17 mouse cellular contexts compared by ENCODE assay signal in the genomic region with DNA sequence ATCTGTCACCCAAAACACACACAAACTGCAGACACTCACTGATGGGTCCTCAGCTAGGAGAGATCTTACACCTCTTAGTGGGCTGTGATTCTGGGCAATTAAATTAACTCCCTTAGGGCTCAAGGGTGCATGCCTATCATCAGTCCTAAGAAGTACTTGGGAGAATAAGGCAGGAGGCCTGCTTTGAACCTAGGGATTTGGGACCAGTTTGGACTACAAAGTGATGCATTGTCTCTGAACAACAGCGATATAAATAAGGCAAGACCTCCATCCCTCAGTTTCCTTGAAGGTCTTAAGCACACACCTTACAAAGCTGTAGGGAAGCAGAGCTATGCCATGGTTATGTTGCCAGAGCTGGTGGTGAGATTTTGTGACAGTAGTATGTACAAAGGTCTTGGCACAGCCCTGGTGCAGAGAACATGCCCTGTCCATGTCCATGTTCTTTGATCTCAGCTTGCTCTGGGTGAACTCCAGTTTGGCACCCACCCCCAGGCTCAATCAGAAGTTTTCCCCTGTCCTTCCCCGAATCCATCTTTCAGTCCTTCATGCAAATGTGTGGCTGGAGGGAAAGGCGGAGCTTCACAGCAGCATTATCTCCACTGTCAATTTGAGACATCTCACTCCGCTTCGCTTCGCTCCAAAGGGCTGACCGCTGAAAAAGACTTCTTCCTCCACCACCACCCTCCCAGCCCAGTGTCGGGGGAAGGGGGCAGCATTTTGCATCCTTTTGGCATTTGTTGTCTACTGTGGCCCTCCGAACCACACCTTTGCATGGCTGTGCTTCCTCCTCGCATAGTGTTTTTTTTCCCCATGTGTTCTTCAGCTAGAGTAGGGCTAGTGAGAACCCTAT. TPM values are rescaled to one million over a fixed set of nuclear protein-coding genes. Genes with fewer than 3 reads are reported as not detected.
DNase-seq lines count a peak whose midpoint lies in the region; ATAC-seq lines count a peak whose summit lies in the region.
"Had no signal": no experiment of that assay in that cellular context is flagged by ENCODE, and none has a peak within 500 bp of the region (broad histone marks: within the 10 kb centered on the region; RNA-seq: fewer than 3 reads in every experiment).

No protein-coding gene starts in this region.

- no peak overlapping the region for H3K27ac ChIP-seq in heart, embryonic 12.5 days (ENCODE audit: poor library complexity, severe bottlenecking)
- H3K27ac ChIP-seq in lung, embryonic 15.5 days: no peak overlapping the region
- peak overlapping the region; percentile 95 for H3K27ac ChIP-seq in macrophage
- H3K27ac ChIP-seq: limb, embryonic 15.5 days had no signal

- H3K36me3 ChIP-seq in heart, embryonic 12.5 days: no peaks in the 10 kb centered on the region
- no peaks in the 10 kb centered on the region for H3K36me3 ChIP-seq in lung, embryonic 15.5 days
- H3K36me3 ChIP-seq in macrophage (ENCODE audit: inconsistent target): no peaks in the 10 kb centered on the region
- H3K36me3 ChIP-seq: G1E; kidney, embryonic 15.5 days; limb, embryonic 15.5 days had no signal

- H3K9ac ChIP-seq in heart, embryonic 12.5 days: no peak overlapping the region
- H3K9ac ChIP-seq in lung, embryonic 15.5 days: no peak overlapping the region
- H3K9ac ChIP-seq: kidney, embryonic 15.5 days; limb, embryonic 15.5 days had no signal

- no peak for ATAC-seq in heart, embryonic 12.5 days (ENCODE audit: insufficient number of reproducible peaks, low FRiP score)
- 0 out of 2 replicates have a peak, but pooled peaks have one; percentile 9 for ATAC-seq in lung, embryonic 15.5 days (ENCODE audit: borderline replicate concordance, extremely low read depth, low FRiP score, low TSS enrichment)
- ATAC-seq: forebrain, embryonic 14.5 days; midbrain, embryonic 16.5 days had no signal

- H3K79me2 ChIP-seq in macrophage (ENCODE audit: inconsistent target): no peaks in the 10 kb centered on the region

- peak overlapping the region; percentile 11; the same call in 1 of the 2 replicates for H3K4me2 ChIP-seq in heart, embryonic 12.5 days
- H3K4me2 ChIP-seq in lung, embryonic 15.5 days: no peak overlapping the region
- H3K4me2 ChIP-seq: kidney, embryonic 15.5 days; limb, embryonic 15.5 days had no signal

- H3K27me3 ChIP-seq in heart, embryonic 12.5 days (replicated peaks): no peaks in the 10 kb centered on the region
- H3K27me3 ChIP-seq in lung, embryonic 15.5 days: no peaks in the 10 kb centered on the region
- H3K27me3 ChIP-seq: kidney, embryonic 15.5 days; limb, embryonic 15.5 days had no signal

- no peaks in the 10 kb centered on the region for H3K9me3 ChIP-seq in heart, embryonic 12.5 days (replicated peaks)
- H3K9me3 ChIP-seq in lung, embryonic 15.5 days: no peaks in the 10 kb centered on the region
- H3K9me3 ChIP-seq: G1E; kidney, embryonic 15.5 days; limb, embryonic 15.5 days had no signal

- WGBS in heart, embryonic 12.5 days: 29% methylated on average over 10 of the region's 10 CpGs
- 50% methylated on average over 10 of the region's 10 CpGs for WGBS in lung, embryonic 15.5 days
- WGBS in macrophage (ENCODE audit: missing documents): 92% methylated on average over 10 of the region's 10 CpGs

- H3K4me1 ChIP-seq in heart, embryonic 12.5 days (replicated peaks): peaks cover 33% of the 10 kb centered on the region
- peaks cover 61% of the 10 kb centered on the region for H3K4me1 ChIP-seq in lung, embryonic 15.5 days

- no peak for DNase-seq in heart, adult 8-10 months (ENCODE audit: low spot score)
- DNase-seq in lung, postnatal 4 days: no peak
- DNase-seq in adipocyte (ENCODE audit: low spot score): peak; percentile 37
- no peak for DNase-seq in thymus, postnatal 0 days (ENCODE audit: low spot score)
- DNase-seq: cerebellum, adult 8-10 months; embryo, embryonic 11 days; gastrocnemius, postnatal 36 days; right cerebral cortex, postnatal 14 days had no signal

- H3K4me3 ChIP-seq in heart, embryonic 12.5 days: no peak overlapping the region
- no peak overlapping the region for H3K4me3 ChIP-seq in lung, embryonic 15.5 days
- no peak overlapping the region for H3K4me3 ChIP-seq in macrophage (ENCODE audit: inconsistent target)
- H3K4me3 ChIP-seq: erythroblast, embryonic 14.5 days; kidney, embryonic 15.5 days; limb, embryonic 15.5 days had no signal

RNA-seq across cellular contexts. Expression of a gene that starts 24.9 kb away (rescaled TPM):
- 38.8 and 45.0 TPM in 2 replicates for polyA plus RNA-seq in heart, embryonic 12.5 days (2016; fragmentation: Nextera tagmentation; extraction: Ambion mirVana)
- 10 to 100 TPM; 27.4 to 65.8 (median 39.3) TPM for total RNA-seq in heart, adult 8-10 months (2022)
- 110 and 116 TPM in 2 replicates for polyA plus RNA-seq in lung, embryonic 15.5 days (2015; fragmentation: Nextera tagmentation; extraction: Ambion mirVana)
- total RNA-seq in macrophage (2018; cell fraction: chromatin; rRNA removed): 1,000 to 10,000 TPM in 13 of 26 experiments, 100 to 1,000 TPM in 11, 10 to 100 TPM in 2; 42.1 to 2,520 (median 1,089) TPM
- 1,000 to 10,000 TPM in 14 of 26 experiments, 100 to 1,000 TPM in 10, 10 to 100 TPM in 2; 49.8 to 3,343 (median 1,043) TPM for total RNA-seq in macrophage (2018; cell fraction: cytosol; rRNA removed)
- total RNA-seq in macrophage (2018; cell fraction: nucleus; rRNA removed): 1,000 to 10,000 TPM in 19 of 26 experiments, 100 to 1,000 TPM in 6, 10 to 100 TPM in 1; 39.2 to 3,429 (median 1,688) TPM
- 33.4 to 92.7 TPM (median 64.6 TPM) in 3 replicates for polyA plus RNA-seq in macrophage (2018)
- polyA plus RNA-seq in thymus, postnatal 0 days (2015; fragmentation: Nextera tagmentation; extraction: Ambion mirVana): 296 and 339 TPM in 2 replicates
